Mouse (Mus musculus) cerebellum, postnatal 25 days (tissue): ENCODE data around the gene Frem1.

Source experiments
- DNase-seq, 2 experiments: peaks; one replicate each; pipeline ENCODE4 v3.0.0; 2021; ENCODE audit warnings: mixed read lengths in 2 of 2

The Frem1 gene

DNA sequence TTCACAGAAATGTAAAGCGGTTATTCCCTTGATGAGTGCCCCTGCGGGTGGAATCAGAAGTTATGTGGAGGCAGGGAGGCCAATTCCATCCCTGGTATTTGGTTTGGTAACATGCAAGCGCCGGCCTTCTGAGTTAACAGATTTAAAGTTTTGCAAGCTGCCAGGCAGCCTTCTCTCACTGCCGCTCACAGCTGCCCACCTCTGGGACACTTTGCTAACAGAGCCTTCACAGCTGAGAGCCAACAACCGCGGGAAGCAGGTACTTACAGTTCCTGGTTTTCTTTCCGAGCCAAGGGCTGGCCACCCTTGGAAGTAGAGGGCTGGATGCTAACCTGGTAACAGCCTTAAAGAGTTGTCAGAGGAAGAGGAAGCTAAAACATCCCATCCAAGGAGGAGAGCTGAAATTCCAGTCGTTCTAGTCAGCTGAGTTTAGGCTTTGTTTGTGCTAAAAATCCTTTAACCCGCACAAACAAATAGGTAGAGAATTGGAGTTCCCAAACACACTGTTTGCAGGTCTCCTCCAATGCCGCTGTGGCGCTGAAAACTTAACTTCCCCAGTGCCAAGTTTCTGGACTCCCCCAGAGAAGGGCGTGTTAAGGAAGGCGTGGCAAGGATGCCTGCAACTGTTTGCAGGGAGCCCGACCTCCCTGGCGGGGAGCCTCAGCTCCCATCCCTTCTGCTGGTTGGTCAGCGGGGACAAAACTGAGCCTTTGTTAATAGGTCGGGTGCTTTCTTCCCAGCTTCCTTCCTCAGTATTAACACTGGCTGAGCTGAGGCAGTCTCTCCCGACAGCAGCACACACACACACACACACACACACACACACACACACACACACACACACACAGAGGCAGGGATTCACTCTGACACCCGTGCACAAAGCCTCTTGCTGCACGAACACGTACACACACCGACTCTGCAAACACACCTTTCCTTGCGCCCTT lies at the start of gene Frem1:
Gene Frem1, minus strand, starts transcription at position 706 of the 944 bp plus-strand sequence.
- peak in 1 of 2 experiments; percentile 32 for DNase-seq

DNA sequence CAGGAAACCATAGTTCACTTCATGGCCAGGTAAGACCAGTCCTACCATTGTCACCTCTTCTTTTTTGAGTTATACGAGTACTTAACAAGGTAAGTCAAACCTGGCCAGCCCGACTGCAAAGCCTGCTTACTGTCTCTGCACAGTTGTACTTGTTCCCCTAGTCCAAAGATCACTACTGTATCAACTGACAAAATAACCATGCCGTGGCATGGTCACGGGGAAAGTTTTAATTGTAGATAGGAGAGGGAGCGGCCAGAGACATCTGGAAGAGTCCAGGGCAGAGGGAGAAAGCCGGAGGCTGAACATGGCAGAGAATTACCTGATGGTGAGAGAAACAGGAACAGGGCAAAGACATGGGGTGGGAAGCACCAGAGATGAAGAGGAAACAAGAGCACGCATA lies 46.9 kb upstream of the Frem1 start:
- no peak for DNase-seq

DNA sequence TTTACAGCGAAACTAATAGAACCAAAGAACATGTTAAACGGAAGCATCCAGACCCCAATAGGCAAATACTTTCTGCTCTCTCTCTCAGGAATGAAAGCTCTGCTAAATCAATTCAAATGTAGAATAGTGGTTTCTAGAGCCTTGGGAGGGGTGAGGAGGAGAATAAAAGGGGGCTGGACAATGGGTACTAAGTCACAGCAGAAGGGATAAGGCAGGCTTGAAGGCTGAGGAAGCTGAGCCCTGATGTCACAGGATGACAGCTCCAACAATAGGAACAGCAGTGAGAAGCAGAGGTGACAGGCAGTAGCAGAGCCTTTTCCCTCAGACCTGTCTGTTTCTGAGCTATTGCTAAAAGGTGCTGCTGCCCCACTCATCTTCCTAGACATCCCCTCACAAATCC lies 41.8 kb upstream of the Frem1 start:
- DNase-seq, result no peak

DNA sequence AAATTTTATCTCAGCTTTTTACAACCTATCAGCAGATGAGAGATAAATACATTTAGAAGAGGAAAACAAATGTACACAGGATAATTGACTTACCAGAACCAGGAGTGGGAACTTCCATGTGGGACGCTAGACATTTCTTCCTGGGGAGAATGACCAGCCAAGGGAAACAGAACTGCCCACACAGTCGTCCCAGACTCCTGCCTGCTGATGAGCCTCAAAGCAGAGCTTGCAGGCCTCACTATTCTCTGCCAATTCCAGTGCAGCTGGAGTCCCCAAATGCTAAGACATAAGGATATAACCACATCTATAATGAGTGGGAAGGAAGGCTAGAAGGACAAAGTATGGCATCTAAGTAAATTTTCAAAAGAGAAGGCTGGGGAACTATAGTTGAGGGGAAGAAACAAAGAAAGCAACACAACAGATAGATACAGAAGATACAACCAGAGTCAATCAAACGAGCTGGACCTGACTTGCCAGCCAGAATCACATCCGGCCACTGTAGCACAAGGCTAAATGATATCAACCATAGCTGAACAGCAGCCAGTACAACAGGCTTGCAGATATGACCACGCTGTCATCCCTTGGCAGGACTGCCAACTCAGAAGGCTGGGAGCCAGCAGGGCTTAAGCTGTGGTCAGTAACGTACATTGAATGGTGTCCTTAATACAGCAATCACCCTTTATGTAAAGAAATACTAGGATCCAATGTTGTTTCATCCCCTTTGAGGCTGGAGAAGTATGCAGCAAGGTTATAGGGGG lies 38.7 kb upstream of the Frem1 start:
- peak; percentile 70 to 81 for DNase-seq

DNA sequence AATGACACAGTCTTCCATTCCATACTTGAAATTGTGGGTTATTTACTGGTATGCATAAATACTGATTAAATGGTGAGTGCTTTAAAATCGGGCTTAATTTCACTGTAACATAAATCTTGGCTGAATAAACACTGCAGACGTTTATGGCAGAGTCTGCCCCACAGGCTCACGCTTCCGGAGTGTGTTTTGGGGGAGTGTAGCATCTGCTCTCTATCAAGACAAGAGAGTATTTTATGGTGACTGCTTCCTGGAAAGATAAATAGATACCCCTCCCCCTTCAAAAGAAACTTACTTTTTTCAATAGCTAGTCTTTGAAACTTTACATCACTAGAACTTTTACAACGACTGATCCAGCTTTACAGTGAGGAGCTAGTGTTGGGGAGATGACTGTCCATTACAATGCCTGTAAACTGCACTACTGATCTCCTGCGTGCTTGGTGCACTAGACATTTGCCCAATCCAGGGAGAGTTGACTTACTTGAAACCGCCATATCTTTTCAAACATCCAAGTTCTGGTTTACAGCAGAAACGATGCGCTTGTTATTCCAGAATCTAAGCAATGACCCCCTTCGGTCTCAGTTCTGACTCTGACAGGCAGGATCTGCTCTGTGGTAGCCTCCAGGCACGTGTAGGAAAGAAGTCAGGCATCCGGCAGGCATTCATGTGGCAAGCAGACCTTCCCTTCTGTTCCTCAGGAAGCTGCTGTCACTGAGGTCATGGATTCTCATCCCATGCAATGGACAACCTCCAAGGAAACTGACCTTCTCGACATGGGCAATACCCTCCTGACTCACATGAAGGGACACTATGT lies 28.4 kb upstream of the Frem1 start:
- DNase-seq, result peak in 1 of 2 experiments; percentile 12

GRCm38 (mm10) chr4:83064191-83064590 lies 12.1 kb upstream of the Frem1 start:
- no peak for DNase-seq

DNA sequence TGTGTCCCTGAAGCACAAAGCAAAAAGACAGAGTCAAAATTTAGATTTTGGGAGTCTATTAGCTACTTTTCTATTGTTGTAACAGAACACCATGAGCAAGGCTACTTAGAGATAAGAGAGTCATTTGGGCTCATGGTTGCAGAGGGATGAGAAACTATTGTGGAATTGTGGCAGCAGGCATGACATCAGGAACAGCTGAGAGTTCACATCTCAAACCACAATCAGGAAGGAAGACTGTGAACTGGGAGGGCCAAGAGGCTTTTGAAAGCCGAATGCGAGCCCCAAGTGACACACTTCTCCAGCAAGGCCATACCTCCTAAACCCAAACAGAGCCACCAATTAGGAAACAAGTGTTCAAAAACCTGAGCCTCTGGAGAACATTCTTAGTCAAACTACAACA lies 9.4 kb upstream of the Frem1 start:
- no peak for DNase-seq

GRCm38 (mm10) chr4:83058617-83059016 lies 6.5 kb upstream of the Frem1 start:
- DNase-seq, result no peak

DNA sequence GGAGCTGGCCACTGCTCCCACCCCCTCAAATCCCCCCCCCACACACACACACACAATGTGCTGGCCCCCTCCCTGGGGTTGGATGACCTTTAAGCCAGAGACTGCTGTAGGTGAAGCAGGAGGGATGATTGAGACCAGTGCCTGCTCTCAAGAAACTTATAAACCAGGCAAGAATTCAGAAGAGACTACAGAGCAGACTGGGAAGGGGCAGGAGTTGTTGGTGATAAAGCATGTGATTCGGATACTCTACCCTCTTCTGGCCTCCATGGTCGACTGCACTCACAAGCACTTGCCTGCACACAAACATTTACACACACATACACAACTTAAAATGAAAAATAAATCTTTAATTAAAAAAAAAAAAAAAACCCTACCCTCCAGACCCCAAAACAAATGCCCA lies 6.0 kb upstream of the Frem1 start:
- no peak for DNase-seq

- peak; percentile 63 to 71 for DNase-seq
Observed at GRCm38 (mm10) chr4:83056496-83056895, 4.4 kb upstream of the Frem1 start.

- no peak for DNase-seq
Observed at GRCm38 (mm10) chr4:83055444-83055843, 3.3 kb upstream of the Frem1 start.

DNA sequence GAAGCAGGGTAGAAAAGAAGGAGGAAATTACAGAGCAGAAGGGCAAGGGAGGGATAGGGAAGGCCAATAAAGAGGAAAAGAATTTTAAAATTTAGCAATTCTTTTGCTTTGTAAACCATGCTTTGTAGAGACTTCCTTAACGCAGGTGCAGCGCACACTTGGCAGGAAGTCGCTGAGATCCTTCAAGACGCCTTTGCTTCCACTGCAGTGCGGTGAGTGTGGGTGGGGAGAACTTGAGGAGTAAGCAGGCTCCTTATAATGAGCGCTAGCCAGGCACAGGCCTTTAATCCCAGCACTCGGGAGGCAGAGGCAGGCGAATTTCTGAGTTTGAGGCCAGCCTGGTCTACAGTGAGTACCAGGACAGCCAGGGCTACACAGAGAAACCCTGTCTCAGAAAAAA lies 1.1 kb upstream of the Frem1 start:
- DNase-seq, result no peak

DNA sequence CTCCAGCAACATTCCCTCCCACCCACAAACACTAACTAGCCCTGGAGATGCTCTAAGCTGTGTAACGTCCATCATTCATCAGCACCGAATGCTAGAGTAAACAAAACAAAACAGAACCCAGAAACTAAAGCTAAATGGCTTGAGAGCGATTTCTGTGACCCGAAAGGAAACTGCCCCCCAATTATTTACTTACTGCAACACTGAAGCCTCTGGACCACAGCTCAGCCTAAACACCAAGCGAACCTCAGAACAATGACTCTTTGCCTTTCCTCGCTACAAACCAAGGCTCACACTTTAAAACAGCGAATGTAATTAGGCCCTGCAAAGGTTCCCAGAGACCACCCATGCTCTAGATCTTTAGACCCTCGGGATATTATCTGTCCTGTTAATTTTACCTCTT lies 963 bp downstream of the Frem1 start:
- no peak for DNase-seq

DNA sequence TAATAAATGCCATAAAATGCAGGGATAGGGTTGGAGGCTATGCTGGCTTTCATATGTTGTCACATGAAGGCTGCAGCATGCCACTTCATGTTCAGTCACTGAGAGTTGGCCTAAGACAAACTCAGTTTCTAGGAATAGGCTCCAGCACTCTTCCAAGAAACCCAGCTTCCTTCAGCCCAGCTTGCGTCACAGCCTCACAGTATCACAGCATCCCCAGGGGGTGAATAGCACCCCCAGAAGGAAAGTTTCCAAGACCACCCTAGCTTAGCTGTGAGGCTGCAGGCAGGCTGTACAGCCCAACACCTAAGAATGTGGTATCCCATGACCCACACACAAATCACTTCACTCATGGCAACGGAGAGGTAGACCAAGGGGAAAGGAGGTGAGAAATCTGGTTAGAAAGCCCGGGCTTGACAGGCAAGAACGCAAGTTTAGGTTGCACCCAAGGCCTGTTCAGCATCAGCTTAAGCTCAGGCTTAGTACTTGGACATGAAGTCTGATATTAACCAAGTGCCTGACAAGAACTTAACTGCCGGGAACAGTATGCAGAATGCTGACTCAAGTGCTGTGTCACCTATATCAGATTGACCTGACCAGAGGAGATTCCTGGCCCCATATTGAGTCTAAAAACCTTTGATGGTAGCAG lies 1.9 kb downstream of the Frem1 start:
- no peak for DNase-seq

DNA sequence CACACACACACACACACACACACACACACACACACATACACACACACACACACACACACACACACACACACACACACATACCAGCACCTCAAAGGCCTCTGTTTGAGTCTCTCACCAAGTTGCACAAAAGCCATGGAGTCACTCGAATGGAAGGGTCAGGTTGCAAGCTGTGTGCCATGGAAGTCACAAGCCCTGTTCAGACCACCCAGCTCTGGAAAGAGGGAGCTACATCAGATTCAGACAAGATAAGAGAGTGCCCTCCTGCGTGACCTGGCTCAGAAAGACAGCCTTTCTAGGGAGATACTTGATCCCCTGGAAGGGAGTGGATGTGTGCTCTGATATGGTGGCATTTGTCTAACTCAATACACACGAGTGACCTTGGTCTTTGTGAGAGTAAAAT lies 2.9 kb downstream of the Frem1 start:
- DNase-seq, result no peak

DNA sequence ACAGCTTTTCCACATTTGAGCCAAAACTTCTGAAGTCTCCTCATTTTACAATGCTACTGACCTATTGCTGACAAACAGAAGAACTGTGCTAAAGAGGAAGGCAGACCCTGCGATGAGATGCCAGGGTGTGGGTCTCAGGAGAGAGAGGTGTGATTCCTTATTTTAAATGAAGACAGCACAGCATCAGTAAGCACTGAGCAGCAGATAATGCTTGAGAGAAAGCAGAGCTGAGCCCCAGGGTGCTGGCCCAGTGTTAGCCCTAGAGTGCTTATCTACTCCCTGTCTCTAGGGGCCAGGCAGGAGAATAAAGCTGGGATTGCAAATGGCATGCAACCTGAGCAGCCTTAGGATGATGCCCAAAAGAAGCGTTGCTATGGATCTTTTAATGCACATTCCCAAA lies 3.6 kb downstream of the Frem1 start:
- no peak for DNase-seq

- DNase-seq, result no peak
Observed at GRCm38 (mm10) chr4:83046806-83047205, 5.3 kb downstream of the Frem1 start.

DNA sequence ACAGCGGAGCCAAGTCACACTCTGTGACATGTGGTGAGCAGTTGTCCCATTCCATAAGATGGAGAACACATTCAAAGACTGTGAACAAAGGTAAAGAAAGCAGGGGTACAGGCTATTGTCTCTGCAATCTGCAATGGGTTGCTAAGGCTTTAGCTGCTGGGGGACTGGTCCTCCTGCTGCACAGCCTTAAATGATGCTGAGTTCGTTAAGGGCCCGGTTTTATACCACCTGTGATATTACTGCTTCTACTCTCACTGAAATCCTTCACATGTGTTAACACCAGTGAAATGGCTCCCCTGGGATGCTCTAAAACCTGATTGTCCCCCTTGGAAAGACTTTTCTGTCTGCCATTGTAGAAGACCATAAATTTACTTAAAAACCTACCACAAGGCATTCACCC lies 6.1 kb downstream of the Frem1 start:
- DNase-seq, result no peak

DNA sequence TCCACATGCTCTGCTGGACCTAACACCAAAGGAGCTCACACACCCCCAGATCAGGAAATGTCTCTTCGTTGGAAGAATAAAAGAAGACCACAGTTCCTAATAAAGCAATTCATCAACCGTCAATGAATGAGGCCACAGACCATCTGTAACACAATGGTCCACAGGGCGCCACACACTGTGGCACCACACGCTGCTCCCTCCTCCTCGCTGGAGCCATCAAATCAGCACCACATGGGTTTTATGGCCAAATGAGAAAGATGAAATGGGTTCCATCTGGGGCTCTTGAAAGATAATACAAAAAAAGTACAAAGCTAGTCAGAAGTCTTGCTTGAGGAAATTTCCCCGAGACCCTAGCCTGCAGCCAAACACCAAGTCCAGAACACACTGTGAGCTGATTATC lies 6.9 kb downstream of the Frem1 start:
- DNase-seq, result no peak

DNA sequence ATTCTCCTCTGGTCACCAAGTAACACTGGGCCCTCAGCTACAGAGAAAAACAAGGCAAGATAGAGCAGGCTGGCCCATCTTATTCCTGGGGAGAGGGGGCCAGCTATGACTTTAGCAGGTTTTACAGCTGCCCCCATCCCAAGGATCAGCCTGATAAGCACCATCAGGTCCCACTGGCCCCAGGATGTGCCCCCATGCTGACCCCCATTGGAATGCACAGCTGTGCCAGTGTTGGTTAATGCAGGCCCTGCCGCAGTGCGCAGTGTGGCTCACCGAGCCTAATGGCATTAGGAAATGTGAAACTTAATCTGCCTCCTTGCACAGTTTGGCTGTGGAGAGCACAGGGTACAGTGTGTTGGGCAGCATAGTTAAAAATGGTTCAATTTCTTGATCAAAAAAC lies 11.4 kb downstream of the Frem1 start:
- DNase-seq, result no peak

GRCm38 (mm10) chr4:83032780-83033179 lies 19.4 kb downstream of the Frem1 start:
- no peak for DNase-seq

GRCm38 (mm10) chr4:83031591-83031990 lies 20.5 kb downstream of the Frem1 start:
- peak in 1 of 2 experiments; percentile 30 for DNase-seq

GRCm38 (mm10) chr4:83030097-83030496 lies 22.0 kb downstream of the Frem1 start:
- no peak for DNase-seq
